Mouse (Mus musculus) thymus, adult 18-20 months (tissue): Measurements from ENCODE around the gene Mtr.
"Not testable (repeated sequence)": the region's sequence is repeated elsewhere in the genome, so short reads cannot be mapped to it uniquely, and the experiment has no call there.

Experiments used
- DNase-seq, 2 experiments: peaks; one replicate each; pipeline ENCODE4 v3.0.0; 2022; ENCODE audit warnings: mixed read lengths in 2 of 2

The Mtr gene

GRCm38 (mm10) chr13:12159288-12160120, 98.4 kb downstream of the Mtr start:
- no peak for DNase-seq

- DNase-seq: no peak
Observed at GRCm38 (mm10) chr13:12153922-12154321, 104.0 kb downstream of the Mtr start.

- no peak for DNase-seq
Observed at GRCm38 (mm10) chr13:12146918-12147507, 110.9 kb downstream of the Mtr start.

GRCm38 (mm10) chr13:12146402-12146801, 111.5 kb downstream of the Mtr start:
- no peak for DNase-seq

- no peak for DNase-seq
Observed at GRCm38 (mm10) chr13:12143347-12143746, 114.6 kb downstream of the Mtr start.

- DNase-seq: not testable (repeated sequence)
Observed at GRCm38 (mm10) chr13:12136461-12136860, 121.5 kb downstream of the Mtr start.

GRCm38 (mm10) chr13:12133549-12133948, 124.4 kb downstream of the Mtr start:
- DNase-seq: no peak
